Mouse (Mus musculus) midbrain, embryonic 16.5 days (tissue): ENCODE measurements around the gene N4bp1. TPM values are rescaled to one million over a fixed set of nuclear protein-coding genes. Genes with fewer than 3 reads are reported as not detected.

ENCODE experiments used
- ATAC-seq: fragments of 200-750 bp; cut with Nextera tagmentation; 2 replicates; pipeline ENCODE4 v1.8.0; 2017; ENCODE audit warnings: moderate TSS enrichment
- H3K27ac ChIP-seq: fragments of 300-500 bp; sonication (generic); 2 replicates; pipeline ENCODE4 v1.5.1; 2014; ENCODE audit warnings: mild to moderate bottlenecking, low read length, mixed read lengths
- H3K27me3 ChIP-seq: fragments of 300-500 bp; sonication (generic); 2 replicates; pipeline ENCODE4 v1.6.1; 2014; ENCODE audit warnings: low read depth, low read length, mixed read lengths; ENCODE audit not compliant: control insufficient read depth, insufficient read depth
- H3K36me3 ChIP-seq: fragments of 300-500 bp; sonication (generic); 2 replicates; pipeline ENCODE4 v1.6.1; 2014; ENCODE audit warnings: mild to moderate bottlenecking, low read length, moderate library complexity, mixed read lengths; ENCODE audit not compliant: control insufficient read depth, insufficient read depth
- H3K4me1 ChIP-seq: fragments of 300-500 bp; sonication (generic); 2 replicates; pipeline ENCODE4 v1.6.1; 2014; ENCODE audit warnings: mild to moderate bottlenecking, low read length, mixed read lengths; ENCODE audit not compliant: control insufficient read depth, insufficient read depth
- H3K4me2 ChIP-seq: fragments of 300-500 bp; sonication (generic); 2 replicates; pipeline ENCODE4 v1.6.1; 2014; ENCODE audit warnings: mild to moderate bottlenecking, low read length, mixed read lengths
- H3K4me3 ChIP-seq: fragments of 300-500 bp; sonication (generic); 2 replicates; pipeline ENCODE4 v1.5.1; 2014; ENCODE audit warnings: low read depth, mild to moderate bottlenecking, low read length, moderate library complexity, mixed read lengths
- H3K9ac ChIP-seq: fragments of 300-500 bp; sonication (generic); 2 replicates; pipeline ENCODE4 v1.6.1; 2014; ENCODE audit warnings: low read depth, low read length, mixed read lengths
- H3K9me3 ChIP-seq: fragments of 300-500 bp; sonication (generic); replicated peaks from 2 replicates; pipeline ENCODE4 v1.6.1; 2014; ENCODE audit warnings: mild to moderate bottlenecking, low read length, mixed read lengths; ENCODE audit not compliant: control insufficient read depth, poor library complexity, severe bottlenecking
- WGBS: fragments of 180-500 bp; shearing (Covaris S2); extraction: QIAGEN DNeasy Blood & Tissue Kit; methylation state at CpG from one replicate; pipeline ENCODE4 v1.1.7; 2014; 5-methylcytosine and 5-hydroxymethylcytosine counted together
- polyA plus RNA-seq: library from polyadenylated mRNA; unstranded; fragments of >200 nt; fragmentation: Nextera tagmentation; extraction: Ambion mirVana; gene quantifications from 2 replicates; pipeline ENCODE4 v1.2.1, GENCODE M21; 2015

The N4bp1 gene
- polyA plus RNA-seq, 1 experiment from 2014 or later, result 9.2 TPM

- Histone ChIP-seq H3K4me3 (no peak overlapping the region), H3K36me3 (no peaks in the 10 kb centered on the region), H3K4me1 (no peaks in the 10 kb centered on the region), H3K27me3 (no peaks in the 10 kb centered on the region), H3K27ac (no peak overlapping the region), H3K4me2 (no peak overlapping the region), H3K9me3 (no peaks in the 10 kb centered on the region), H3K9ac (no peak overlapping the region)
- ATAC-seq, result no peak
- WGBS, result 53% methylated on average over 5 of the region's 5 CpGs
Measured at GRCm38 (mm10) chr8:86786498-86786897, 98.6 kb downstream of the N4bp1 start.

GRCm38 (mm10) chr8:86781094-86781493, 104.0 kb downstream of the N4bp1 start:
- H3K36me3 ChIP-seq, result no peaks in the 10 kb centered on the region
- H3K27me3 ChIP-seq, result no peaks in the 10 kb centered on the region
- no peaks in the 10 kb centered on the region for H3K9me3 ChIP-seq
- ATAC-seq, result no peak
- 93% methylated on average over 8 of the region's 8 CpGs for WGBS
- no peak overlapping the region for H3K9ac ChIP-seq
- H3K4me1 ChIP-seq, result no peaks in the 10 kb centered on the region
- no peak overlapping the region for H3K27ac ChIP-seq
- H3K4me2 ChIP-seq, result no peak overlapping the region
- H3K4me3 ChIP-seq, result no peak overlapping the region

- no peak overlapping the region for H3K9ac ChIP-seq
- no peak for ATAC-seq
- H3K27ac ChIP-seq, result no peak overlapping the region
- H3K4me2 ChIP-seq, result no peak overlapping the region
- no peaks in the 10 kb centered on the region for H3K4me1 ChIP-seq
- H3K4me3 ChIP-seq, result no peak overlapping the region
- no peaks in the 10 kb centered on the region for H3K9me3 ChIP-seq
- no peaks in the 10 kb centered on the region for H3K36me3 ChIP-seq
- H3K27me3 ChIP-seq, result no peaks in the 10 kb centered on the region
- 87% methylated on average over 8 of the region's 8 CpGs for WGBS
Measured at GRCm38 (mm10) chr8:86779207-86779606, 105.9 kb downstream of the N4bp1 start.

GRCm38 (mm10) chr8:86769945-86770715, 114.9 kb downstream of the N4bp1 start:
- no peak overlapping the region for H3K4me3 ChIP-seq
- 67% methylated on average over 1 of the region's 1 CpGs for WGBS
- H3K4me2 ChIP-seq, result no peak overlapping the region
- no peaks in the 10 kb centered on the region for H3K36me3 ChIP-seq
- no peak for ATAC-seq
- no peak overlapping the region for H3K9ac ChIP-seq
- H3K4me1 ChIP-seq, result no peaks in the 10 kb centered on the region
- no peaks in the 10 kb centered on the region for H3K27me3 ChIP-seq
- no peaks in the 10 kb centered on the region for H3K9me3 ChIP-seq
- no peak overlapping the region for H3K27ac ChIP-seq

GRCm38 (mm10) chr8:86768499-86768898, 116.6 kb downstream of the N4bp1 start:
- WGBS, result 83% methylated on average over 5 of the region's 5 CpGs
- Histone ChIP-seq H3K9ac (no peak overlapping the region), H3K4me2 (no peak overlapping the region), H3K4me3 (no peak overlapping the region), H3K27me3 (no peaks in the 10 kb centered on the region), H3K9me3 (no peaks in the 10 kb centered on the region), H3K36me3 (no peaks in the 10 kb centered on the region), H3K4me1 (no peaks in the 10 kb centered on the region), H3K27ac (no peak overlapping the region)
- no peak for ATAC-seq

- no peak overlapping the region for H3K4me3 ChIP-seq
- no peak overlapping the region for H3K27ac ChIP-seq
- no peaks in the 10 kb centered on the region for H3K4me1 ChIP-seq
- WGBS, result 87% methylated on average over 9 of the region's 9 CpGs
- H3K27me3 ChIP-seq, result no peaks in the 10 kb centered on the region
- ATAC-seq, result no peak
- H3K36me3 ChIP-seq, result no peaks in the 10 kb centered on the region
- no peak overlapping the region for H3K4me2 ChIP-seq
- no peaks in the 10 kb centered on the region for H3K9me3 ChIP-seq
- H3K9ac ChIP-seq, result no peak overlapping the region
Measured at GRCm38 (mm10) chr8:86766548-86767211, 118.4 kb downstream of the N4bp1 start.

- 92% methylated on average over 8 of the region's 8 CpGs for WGBS
- Histone ChIP-seq H3K9me3 (no peaks in the 10 kb centered on the region), H3K27ac (no peak overlapping the region)
Measured at GRCm38 (mm10) chr8:86765669-86766068, 119.4 kb downstream of the N4bp1 start.

GRCm38 (mm10) chr8:86765155-86765554, 119.9 kb downstream of the N4bp1 start:
- H3K4me1 ChIP-seq, result no peaks in the 10 kb centered on the region
- H3K27ac ChIP-seq, result no peak overlapping the region
- 90% methylated on average over 10 of the region's 10 CpGs for WGBS
- H3K36me3 ChIP-seq, result no peaks in the 10 kb centered on the region
- ATAC-seq, result no peak
- no peak overlapping the region for H3K9ac ChIP-seq
- H3K4me3 ChIP-seq, result no peak overlapping the region
- no peaks in the 10 kb centered on the region for H3K27me3 ChIP-seq
- H3K4me2 ChIP-seq, result no peak overlapping the region
- H3K9me3 ChIP-seq, result no peaks in the 10 kb centered on the region

More at GRCm38 (mm10) chr8:86765669-86766068, 119.4 kb downstream of the N4bp1 start:
- Histone ChIP-seq H3K4me2 (no peak overlapping the region), H3K4me1 (no peaks in the 10 kb centered on the region), H3K4me3 (no peak overlapping the region), H3K36me3 (no peaks in the 10 kb centered on the region), H3K27me3 (no peaks in the 10 kb centered on the region), H3K9ac (no peak overlapping the region)
- no peak for ATAC-seq

GRCm38 (mm10) chr8:86762806-86763205, 122.3 kb downstream of the N4bp1 start:
- 55% methylated on average over 5 of the region's 5 CpGs for WGBS

More at GRCm38 (mm10) chr8:86762806-86763205, 122.3 kb downstream of the N4bp1 start:
- H3K9me3 ChIP-seq, result no peaks in the 10 kb centered on the region
- no peak overlapping the region for H3K4me3 ChIP-seq
- no peaks in the 10 kb centered on the region for H3K4me1 ChIP-seq
- no peaks in the 10 kb centered on the region for H3K36me3 ChIP-seq
- H3K4me2 ChIP-seq, result no peak overlapping the region
- H3K27me3 ChIP-seq, result no peaks in the 10 kb centered on the region
- no peak for ATAC-seq
- H3K27ac ChIP-seq, result no peak overlapping the region
- no peak overlapping the region for H3K9ac ChIP-seq
